Mouse (Mus musculus): ENCODE data around the gene Hspa1a.
"Not testable (repeated sequence)": the region's sequence is repeated elsewhere in the genome, so short reads cannot be mapped to it uniquely, and the experiment has no call there.

The Hspa1a gene

GRCm38 (mm10) chr17:34972069-34972749, at the start of gene Hspa1a, which contains the start of gene Hspa1l:
Gene Hspa1a, minus strand, starts transcription at chr17:34972156.
Gene Hspa1l, plus strand, starts transcription at chr17:34972703.
- in situ Hi-C loops (cut with MboI, MseI), result not testable (repeated sequence)

GRCm38 (mm10) chr17:35021163-35021808, 49.3 kb upstream of the Hspa1a start:
- in situ Hi-C loops (cut with MboI, MseI), result loop anchor here (5.0 kb wide), 1 partner anchor 46 kb away; the partner anchor contains the start of genes Ly6g6c and Mpig6b

- in situ Hi-C loops (cut with MboI, MseI), result loop anchor here (5.0 kb wide), 1 partner anchor 47 kb away; the partner anchor contains the start of genes Ly6g6c and Mpig6b
These were observed 48.6 kb upstream of the Hspa1a start for GRCm38 (mm10) chr17:35020551-35020950.

- in situ Hi-C loops (cut with MboI, MseI), result loop anchor here (5.0 kb wide), 1 partner anchor 47 kb away; the partner anchor contains the start of genes Ly6g6c and Mpig6b
These were observed 47.9 kb upstream of the Hspa1a start for GRCm38 (mm10) chr17:35019894-35020293.

- in situ Hi-C loops (cut with MboI, MseI), result no loop called here
These were observed 46.2 kb upstream of the Hspa1a start for GRCm38 (mm10) chr17:35018171-35018570.

- in situ Hi-C loops (cut with MboI, MseI), result no loop called here
These were observed 45.7 kb upstream of the Hspa1a start for GRCm38 (mm10) chr17:35017706-35018030.

- in situ Hi-C loops (cut with MboI, MseI), result no loop called here
These were observed 45.1 kb upstream of the Hspa1a start for GRCm38 (mm10) chr17:35016791-35017705.

- in situ Hi-C loops (cut with MboI, MseI), result no loop called here
These were observed 44.4 kb upstream of the Hspa1a start, which contains the start of gene Vwa7 for GRCm38 (mm10) chr17:35016376-35016775. Gene Vwa7, plus strand, starts transcription at chr17:35016579.

DNA sequence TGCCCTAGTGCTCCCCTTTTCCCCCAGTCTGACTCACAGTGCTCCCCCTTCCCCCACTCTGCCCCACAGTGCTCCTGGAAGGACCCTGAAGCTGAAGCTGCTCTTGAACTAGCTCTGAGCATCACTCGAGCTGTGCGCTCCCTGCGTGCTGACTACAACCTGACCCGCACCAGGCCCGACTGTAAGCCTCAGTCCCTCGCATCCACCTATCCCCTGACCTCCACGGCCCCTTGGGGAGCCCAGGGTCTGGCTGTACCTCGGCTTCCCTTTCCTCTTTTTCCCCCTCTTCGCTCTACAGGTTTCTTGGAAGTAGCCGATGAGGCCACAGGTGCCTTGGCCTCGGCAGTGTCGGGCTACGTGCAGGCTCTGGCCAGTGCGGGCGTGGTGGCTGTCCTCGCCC, 43.3 kb upstream of the Hspa1a start:
- in situ Hi-C loops (cut with MboI, MseI), result no loop called here

- in situ Hi-C loops (cut with MboI, MseI), result loop anchor here (5.0 kb wide), 1 partner anchor 94 kb away; the partner anchor contains the start of gene Ly6g5c
These were observed 41.3 kb upstream of the Hspa1a start for GRCm38 (mm10) chr17:35013221-35013620.

DNA sequence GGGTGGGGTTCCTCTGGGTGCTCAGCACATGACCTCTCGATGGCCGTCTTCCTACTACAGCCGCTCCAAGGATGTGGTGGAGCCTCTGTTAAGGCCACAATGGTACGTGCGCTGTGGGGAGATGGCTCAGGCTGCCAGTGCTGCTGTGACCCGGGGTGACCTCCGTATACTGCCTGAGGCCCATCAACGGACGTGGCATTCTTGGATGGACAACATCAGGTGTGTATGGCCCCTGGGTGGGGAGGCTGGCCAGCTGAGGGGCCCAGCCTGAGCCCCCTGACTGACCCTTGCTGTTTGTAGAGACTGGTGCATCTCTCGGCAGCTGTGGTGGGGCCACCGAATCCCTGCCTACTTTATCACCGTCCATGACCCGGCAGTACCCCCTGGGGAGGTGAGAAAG, 40.5 kb upstream of the Hspa1a start:
- in situ Hi-C loops (cut with MboI, MseI), result loop anchor here (5.0 kb wide), 1 partner anchor 95 kb away; the partner anchor contains the start of gene Ly6g5c

- in situ Hi-C loops (cut with MboI, MseI), result loop anchor here (5.0 kb wide), 1 partner anchor 96 kb away; the partner anchor contains the start of gene Ly6g5c
These were observed 39.5 kb upstream of the Hspa1a start for GRCm38 (mm10) chr17:35011440-35011839.

DNA sequence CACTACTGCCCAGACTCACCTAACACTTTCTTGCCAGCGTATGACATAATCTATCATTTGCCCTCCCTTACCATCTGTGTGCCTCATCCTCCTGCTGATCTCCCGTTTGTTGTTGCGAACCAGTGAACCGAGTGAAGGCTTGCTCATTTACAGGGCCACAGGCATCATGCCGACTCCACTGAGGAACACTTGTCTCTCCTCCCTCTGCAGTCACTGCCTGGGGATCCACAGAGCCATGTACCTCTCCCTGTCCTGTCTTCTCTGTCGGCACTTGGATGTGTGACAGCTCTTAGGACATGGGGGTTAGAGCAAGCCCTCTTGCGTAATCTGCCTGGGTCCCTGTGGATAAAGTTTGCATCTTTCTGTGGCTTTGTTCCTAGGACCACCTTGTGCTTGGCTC, 37.6 kb upstream of the Hspa1a start:
- in situ Hi-C loops (cut with MboI, MseI), result no loop called here

DNA sequence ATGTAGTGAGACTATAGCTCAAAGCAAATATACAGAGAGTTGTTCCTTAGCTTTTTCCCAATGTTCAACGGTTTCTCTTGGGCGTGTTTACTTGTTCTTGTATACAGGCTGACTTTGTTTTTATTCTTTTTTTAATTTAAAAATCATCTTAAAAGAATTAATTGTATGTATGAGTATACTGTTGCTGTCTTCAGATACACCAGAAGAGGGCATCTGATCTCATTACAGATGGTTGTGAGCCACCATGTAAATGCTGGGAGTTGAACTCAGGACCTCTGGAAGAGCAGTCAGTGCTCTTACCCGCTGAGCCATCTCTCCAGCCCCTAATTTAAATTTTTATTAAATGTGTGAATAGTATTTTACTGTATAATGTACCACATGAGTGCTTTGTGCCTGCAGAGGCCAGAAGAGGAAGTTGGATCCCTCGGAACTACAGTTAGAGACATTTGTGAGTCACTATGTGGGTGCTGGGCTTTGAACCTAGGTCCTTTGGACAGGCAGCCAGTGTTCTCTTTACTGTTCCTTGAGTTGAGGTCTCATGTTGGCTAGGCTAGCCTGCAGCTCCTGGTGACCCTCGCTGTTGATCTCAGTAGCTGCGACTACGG, 35.5 kb upstream of the Hspa1a start:
- in situ Hi-C loops (cut with MboI, MseI), result no loop called here

DNA sequence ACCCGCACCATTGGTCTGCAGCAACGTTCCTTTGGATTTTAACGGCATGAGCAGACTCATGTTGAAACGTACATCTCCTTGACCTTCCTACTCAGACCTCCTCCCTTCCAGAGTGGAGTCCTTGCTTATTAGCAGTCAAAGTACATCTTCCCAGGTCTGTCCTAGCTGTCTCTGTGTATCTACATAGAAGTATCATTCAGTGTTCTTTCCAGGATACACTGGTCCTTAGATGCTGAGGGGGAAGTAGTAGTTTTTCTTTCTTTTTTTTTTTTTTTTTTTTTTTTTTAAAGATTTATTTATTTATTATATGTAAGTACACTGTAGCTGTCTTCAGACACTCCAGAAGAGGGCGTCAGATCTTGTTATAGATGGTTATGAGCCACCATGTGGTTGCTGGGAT, 33.9 kb upstream of the Hspa1a start:
- in situ Hi-C loops (cut with MboI, MseI), result not testable (repeated sequence)

- in situ Hi-C loops (cut with MboI, MseI), result no loop called here
These were observed 33.2 kb upstream of the Hspa1a start for GRCm38 (mm10) chr17:35005158-35005557.

GRCm38 (mm10) chr17:35004075-35004717, 32.2 kb upstream of the Hspa1a start:
- in situ Hi-C loops (cut with MboI, MseI), result no loop called here

GRCm38 (mm10) chr17:35003022-35003838, 31.3 kb upstream of the Hspa1a start:
- in situ Hi-C loops (cut with MboI, MseI), result no loop called here

DNA sequence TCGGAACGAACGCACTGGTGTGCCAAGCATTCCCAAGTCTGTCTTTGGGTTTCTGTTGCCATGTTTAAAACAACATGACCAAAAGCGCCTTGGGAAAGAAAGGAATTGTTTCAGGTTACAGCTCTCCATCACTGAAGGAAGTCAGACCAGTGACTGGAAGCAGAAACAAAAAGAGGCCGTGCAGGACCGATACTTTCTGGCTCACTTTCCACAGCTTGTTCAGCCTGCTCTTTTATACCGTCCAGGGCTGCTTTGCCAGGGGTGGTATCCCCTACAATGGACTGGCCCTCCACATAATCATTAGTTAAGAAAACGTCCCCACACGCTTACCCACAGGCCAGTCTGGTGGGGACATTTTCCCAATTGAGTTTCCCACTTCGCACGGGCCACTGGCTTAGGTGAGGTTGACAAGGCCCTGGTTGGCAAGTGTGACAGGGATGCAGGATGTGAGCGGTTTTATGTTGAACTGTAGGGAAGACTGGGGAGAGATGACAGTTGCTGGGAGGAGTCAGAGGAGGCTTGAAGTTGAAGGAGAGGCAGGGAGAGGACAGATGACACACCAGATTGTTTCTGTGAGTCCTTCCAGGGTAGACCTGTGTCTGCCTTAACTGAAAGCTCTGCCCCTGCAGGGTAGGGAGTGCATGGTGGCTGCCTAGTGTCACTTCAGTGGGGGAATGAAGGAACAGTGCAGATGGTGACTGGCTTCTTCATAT, 30.4 kb upstream of the Hspa1a start:
- in situ Hi-C loops (cut with MboI, MseI), result no loop called here
